Mouse (Mus musculus): ENCODE measurements at regions not wholly inside any gene's neighbourhood (a gene's known extent, or its start where the extent isn't known, plus 50 kb on each side); places are given as distances from the start of the nearest gene placed in this dataset.

DNA sequence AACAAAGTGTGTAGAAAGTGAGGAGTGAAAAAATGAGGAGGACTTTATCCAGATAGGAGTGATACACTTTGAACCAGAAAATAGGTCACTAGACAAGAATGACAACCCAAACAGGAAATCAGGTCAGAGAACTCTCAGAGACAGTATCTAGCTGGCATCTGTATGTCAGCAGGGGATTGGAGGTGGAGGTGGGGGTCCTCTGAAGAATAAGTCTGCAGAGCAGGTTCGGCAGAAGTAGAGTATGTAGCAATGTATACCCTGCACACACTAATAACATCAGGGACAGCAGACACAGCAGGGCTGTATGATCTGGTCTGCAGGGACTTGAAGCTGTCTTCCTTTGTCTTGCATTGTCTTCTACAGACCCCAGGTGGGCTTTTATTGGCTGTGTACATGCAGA lies 787.9 kb downstream of the Car8 start:
- TF ChIP-seq CTCF (IDR thresholded peaks at IDR 0.05; ENCODE audit: borderline replicate concordance, insufficient read depth, low read length) (no peak), POLR2A (IDR thresholded peaks at IDR 0.05; ENCODE audit: low read depth, low read length) (no peak)
